In the genomic region with DNA sequence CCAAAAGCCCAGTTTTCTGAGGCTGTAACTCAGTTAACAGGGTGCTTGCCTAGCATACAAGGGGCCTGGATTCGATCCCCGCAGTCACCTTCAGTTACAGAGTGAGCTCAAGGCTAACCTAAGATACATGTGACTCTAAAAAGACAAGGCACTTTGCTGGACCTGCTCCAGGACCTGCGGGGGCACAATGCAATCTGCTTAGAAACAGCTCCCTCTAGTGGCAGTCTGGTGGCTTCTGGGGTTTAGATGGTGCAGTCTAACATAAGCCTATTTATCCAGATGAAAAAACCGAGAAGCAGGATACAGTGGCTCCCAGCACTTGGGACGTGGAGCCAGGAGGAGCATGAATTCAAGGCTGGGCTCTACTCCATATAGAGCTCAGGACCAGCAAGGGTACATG, we compare ENCODE assay signal across 8 mouse cellular contexts. TPM values are rescaled to one million over a fixed set of nuclear protein-coding genes. Genes with fewer than 3 reads are reported as not detected.
A peak's percentile ranks its signal among the peaks of the same experiment; 100 is the strongest.
DNase-seq lines count a peak whose midpoint lies in the region; ATAC-seq and TF ChIP-seq lines count a peak whose summit lies in the region.

No protein-coding gene starts in this region.

- WGBS in neural tube, embryonic 15.5 days, result 32% methylated on average over 5 of the region's 5 CpGs
- WGBS in intestine, embryonic 16.5 days, result 37% methylated on average over 5 of the region's 5 CpGs
- 36% methylated on average over 5 of the region's 5 CpGs for WGBS in midbrain, embryonic 13.5 days

- no peak overlapping the region for H3K4me2 ChIP-seq in neural tube, embryonic 15.5 days
- no peak overlapping the region for H3K4me2 ChIP-seq in intestine, embryonic 16.5 days (ENCODE audit: low read depth, low read length)
- no peak overlapping the region for H3K4me2 ChIP-seq in midbrain, embryonic 13.5 days (replicated peaks)

- H3K9me3 ChIP-seq in neural tube, embryonic 15.5 days (replicated peaks), result no peaks in the 10 kb centered on the region
- no peaks in the 10 kb centered on the region for H3K9me3 ChIP-seq in intestine, embryonic 16.5 days (ENCODE audit: control insufficient read depth, low read length)
- H3K9me3 ChIP-seq in midbrain, embryonic 13.5 days, result no peaks in the 10 kb centered on the region

- DNase-seq in neural tube, embryonic 10.5 days (ENCODE audit: extremely low spot score, low spot score), result peak; percentile 69
- peak; percentile 88 for DNase-seq in gastrocnemius, postnatal 14 days
- DNase-seq in left cerebral cortex, postnatal 36 days (ENCODE audit: low spot score in 2 of 2), result peak; percentile 76 to 82
- peak; percentile 39 to 62 for DNase-seq in spleen, adult 18-20 months

- H3K4me3 ChIP-seq in neural tube, embryonic 15.5 days (replicated peaks), result no peak overlapping the region
- H3K4me3 ChIP-seq in cortical plate, adult 2 months (ENCODE audit: insufficient read depth, low read length), result no peak overlapping the region
- H3K4me3 ChIP-seq in intestine, embryonic 16.5 days (ENCODE audit: low read length), result no peak overlapping the region
- H3K4me3 ChIP-seq in midbrain, embryonic 13.5 days (replicated peaks), result no peak overlapping the region

- no peaks in the 10 kb centered on the region for H3K27me3 ChIP-seq in neural tube, embryonic 15.5 days (replicated peaks)
- H3K27me3 ChIP-seq in intestine, embryonic 16.5 days (replicated peaks; ENCODE audit: control insufficient read depth, insufficient read depth, low read length), result no peaks in the 10 kb centered on the region
- H3K27me3 ChIP-seq in midbrain, embryonic 13.5 days, result no peaks in the 10 kb centered on the region

- intact Hi-C loops in gastrocnemius, postnatal 14 days (cut with DNase I; ENCODE audit: low total_unique reads), result no loop called here
- intact Hi-C loops in left cerebral cortex, postnatal 36 days (cut with DNase I), result no loop called here

- H3K9ac ChIP-seq in neural tube, embryonic 15.5 days (replicated peaks), result no peak overlapping the region
- H3K9ac ChIP-seq in intestine, embryonic 16.5 days (ENCODE audit: low read depth, low read length), result no peak overlapping the region
- no peak overlapping the region for H3K9ac ChIP-seq in midbrain, embryonic 13.5 days (replicated peaks)

- H3K4me1 ChIP-seq in neural tube, embryonic 15.5 days, result no peaks in the 10 kb centered on the region
- no peaks in the 10 kb centered on the region for H3K4me1 ChIP-seq in cortical plate, adult 2 months (ENCODE audit: control insufficient read depth, insufficient read depth, low read length)
- peaks cover 3% of the 10 kb centered on the region for H3K4me1 ChIP-seq in intestine, embryonic 16.5 days (ENCODE audit: control insufficient read depth, insufficient read depth, low read length)
- no peaks in the 10 kb centered on the region for H3K4me1 ChIP-seq in midbrain, embryonic 13.5 days (replicated peaks)

- ATAC-seq in neural tube, embryonic 15.5 days (ENCODE audit: low FRiP score), result no peak
- ATAC-seq in intestine, embryonic 16.5 days, result peak; percentile 59
- ATAC-seq in midbrain, embryonic 13.5 days, result peak; percentile 69

- TF ChIP-seq POLR2A in cortical plate, adult 2 months (IDR thresholded peaks at IDR 0.05; ENCODE audit: extremely low read depth, insufficient read depth, low read length), result no peak

- TF ChIP-seq CTCF in cortical plate, adult 2 months (IDR thresholded peaks at IDR 0.05; ENCODE audit: extremely low read depth, insufficient read depth, low read length), result peak; percentile 88

- H3K27ac ChIP-seq in neural tube, embryonic 15.5 days (replicated peaks), result no peak overlapping the region
- H3K27ac ChIP-seq in cortical plate, adult 2 months (ENCODE audit: insufficient read depth, low read length), result no peak overlapping the region
- H3K27ac ChIP-seq in intestine, embryonic 16.5 days (ENCODE audit: low read length), result no peak overlapping the region
- no peak overlapping the region for H3K27ac ChIP-seq in midbrain, embryonic 13.5 days

- H3K36me3 ChIP-seq in neural tube, embryonic 15.5 days, result peaks cover 58% of the 10 kb centered on the region
- peaks cover 23% of the 10 kb centered on the region; the same call in 1 of the 2 replicates for H3K36me3 ChIP-seq in intestine, embryonic 16.5 days (ENCODE audit: control insufficient read depth, insufficient read depth, low read length)
- H3K36me3 ChIP-seq in midbrain, embryonic 13.5 days, result peaks cover 82% of the 10 kb centered on the region

RNA-seq across cellular contexts. Expression of a gene that starts 8.7 kb away (rescaled TPM):
- 41.3 and 46.6 TPM in 2 replicates for polyA plus RNA-seq in neural tube, embryonic 15.5 days (2015; fragmentation: Nextera tagmentation; extraction: Ambion mirVana)
- polyA plus RNA-seq in cortical plate, adult 2 months (2012; rRNA removed), result 55.7 and 64.2 TPM in 2 replicates
- total RNA-seq in gastrocnemius, postnatal 14 days (2021), result 10 to 100 TPM; 18.0 to 18.7 TPM
- polyA plus RNA-seq in intestine, embryonic 16.5 days (2015; fragmentation: Nextera tagmentation; extraction: Ambion mirVana), result 18.3 and 19.6 TPM in 2 replicates
- 10 to 100 TPM; 54.9 to 59.5 TPM for total RNA-seq in left cerebral cortex, postnatal 36 days (2021)
- polyA plus RNA-seq in midbrain, embryonic 13.5 days (2015; fragmentation: Nextera tagmentation; extraction: Ambion mirVana), result 17.2 and 19.1 TPM in 2 replicates

RNA-seq across cellular contexts. Expression of a gene that starts 10.4 kb away (rescaled TPM):
- polyA plus RNA-seq in neural tube, embryonic 15.5 days (2015; fragmentation: Nextera tagmentation; extraction: Ambion mirVana), result 24.1 and 26.4 TPM in 2 replicates
- polyA plus RNA-seq in cortical plate, adult 2 months (2012; rRNA removed), result 29.8 and 30.3 TPM in 2 replicates
- 1 to 10 TPM; 9.0 to 9.7 TPM for total RNA-seq in gastrocnemius, postnatal 14 days (2021)
- 37.5 and 39.5 TPM in 2 replicates for polyA plus RNA-seq in intestine, embryonic 16.5 days (2015; fragmentation: Nextera tagmentation; extraction: Ambion mirVana)
- 10 to 100 TPM; 25.5 to 27.6 TPM for total RNA-seq in left cerebral cortex, postnatal 36 days (2021)
- polyA plus RNA-seq in midbrain, embryonic 13.5 days (2015; fragmentation: Nextera tagmentation; extraction: Ambion mirVana), result 19.9 and 20.4 TPM in 2 replicates

RNA-seq across cellular contexts. Expression of a gene that starts 10.6 kb away (rescaled TPM):
- 14.9 and 16.2 TPM in 2 replicates for polyA plus RNA-seq in neural tube, embryonic 15.5 days (2015; fragmentation: Nextera tagmentation; extraction: Ambion mirVana)
- 7.2 and 7.6 TPM in 2 replicates for polyA plus RNA-seq in cortical plate, adult 2 months (2012; rRNA removed)
- total RNA-seq in gastrocnemius, postnatal 14 days (2021), result 1 to 10 TPM; 1.1 to 1.2 TPM
- polyA plus RNA-seq in intestine, embryonic 16.5 days (2015; fragmentation: Nextera tagmentation; extraction: Ambion mirVana), result 9.3 and 10.3 TPM in 2 replicates
- 1 to 10 TPM; 8.2 to 8.3 TPM for total RNA-seq in left cerebral cortex, postnatal 36 days (2021)
- 15.2 and 15.5 TPM in 2 replicates for polyA plus RNA-seq in midbrain, embryonic 13.5 days (2015; fragmentation: Nextera tagmentation; extraction: Ambion mirVana)

RNA-seq across cellular contexts. Expression of a gene that starts 14.5 kb away (rescaled TPM):
- polyA plus RNA-seq in neural tube, embryonic 15.5 days (2015; fragmentation: Nextera tagmentation; extraction: Ambion mirVana), result 27.5 and 55.6 TPM in 2 replicates
- 1.3 and 1.6 TPM in 2 replicates for polyA plus RNA-seq in cortical plate, adult 2 months (2012; rRNA removed)
- over 10,000 TPM; 14,912 to 15,737 TPM for total RNA-seq in gastrocnemius, postnatal 14 days (2021)
- 3.2 and 3.9 TPM in 2 replicates for polyA plus RNA-seq in intestine, embryonic 16.5 days (2015; fragmentation: Nextera tagmentation; extraction: Ambion mirVana)
- total RNA-seq in left cerebral cortex, postnatal 36 days (2021), result under 1 TPM in 1 of 2 experiments, not detected in 1; 0.96 TPM
- polyA plus RNA-seq in midbrain, embryonic 13.5 days (2015; fragmentation: Nextera tagmentation; extraction: Ambion mirVana), result not detected in 2 replicates

RNA-seq across cellular contexts. Expression of a gene that starts 24.6 kb away (rescaled TPM):
- polyA plus RNA-seq in neural tube, embryonic 15.5 days (2015; fragmentation: Nextera tagmentation; extraction: Ambion mirVana), result 42.8 and 134 TPM in 2 replicates
- polyA plus RNA-seq in cortical plate, adult 2 months (2012; rRNA removed), result 1.4 and 3.0 TPM in 2 replicates
- 1 to 10 TPM; 6.9 to 8.1 TPM for total RNA-seq in gastrocnemius, postnatal 14 days (2021)
- 360 and 426 TPM in 2 replicates for polyA plus RNA-seq in intestine, embryonic 16.5 days (2015; fragmentation: Nextera tagmentation; extraction: Ambion mirVana)
- total RNA-seq in left cerebral cortex, postnatal 36 days (2021), result 1 to 10 TPM in 1 of 2 experiments, under 1 TPM in 1; 0.57 to 1.3 TPM
- polyA plus RNA-seq in midbrain, embryonic 13.5 days (2015; fragmentation: Nextera tagmentation; extraction: Ambion mirVana), result 203 and 208 TPM in 2 replicates
